In genomic region chr10:95118786-95119351, GRCm38 (mm10) we compare ENCODE assay signal across 17 mouse cellular contexts.
DNase-seq lines count a peak whose midpoint lies in the region; ATAC-seq and TF ChIP-seq lines count a peak whose summit lies in the region.
"Had no signal": no experiment of that assay in that cellular context is flagged by ENCODE, and none has a peak within 500 bp of the region (broad histone marks: within the 10 kb centered on the region; RNA-seq: fewer than 3 reads in every experiment).

No protein-coding gene starts in this region.

- no peaks in the 10 kb centered on the region for H3K36me3 ChIP-seq in forebrain, postnatal 0 days (ENCODE audit: insufficient read depth)
- H3K36me3 ChIP-seq in forebrain, embryonic 11.5 days (ENCODE audit: control insufficient read depth, insufficient read depth, low read length), result no peaks in the 10 kb centered on the region
- H3K36me3 ChIP-seq in kidney, postnatal 0 days (ENCODE audit: insufficient read depth, low read length), result no peaks in the 10 kb centered on the region
- no peaks in the 10 kb centered on the region for H3K36me3 ChIP-seq in thymus, adult 2 months (ENCODE audit: control insufficient read depth, insufficient read depth, low read length)
- H3K36me3 ChIP-seq: embryonic facial prominence, embryonic 12.5 days; hindbrain, embryonic 10.5 days; liver, embryonic 13.5 days; midbrain, embryonic 13.5 days; neural tube, embryonic 15.5 days had no signal

- no peaks in the 10 kb centered on the region for H3K9me3 ChIP-seq in forebrain, postnatal 0 days (ENCODE audit: low read length)
- no peaks in the 10 kb centered on the region for H3K9me3 ChIP-seq in forebrain, embryonic 11.5 days (ENCODE audit: control insufficient read depth, low read length)
- no peaks in the 10 kb centered on the region for H3K9me3 ChIP-seq in kidney, postnatal 0 days (replicated peaks; ENCODE audit: low read length)
- H3K9me3 ChIP-seq: embryonic facial prominence, embryonic 12.5 days; hindbrain, embryonic 10.5 days; liver, embryonic 13.5 days; midbrain, embryonic 13.5 days; neural tube, embryonic 15.5 days had no signal

- H3K4me2 ChIP-seq in forebrain, postnatal 0 days (ENCODE audit: low read depth), result no peak overlapping the region
- no peak overlapping the region for H3K4me2 ChIP-seq in forebrain, embryonic 11.5 days (ENCODE audit: low read depth, low read length, severe bottlenecking)
- H3K4me2 ChIP-seq in kidney, postnatal 0 days (ENCODE audit: low read length), result no peak overlapping the region
- H3K4me2 ChIP-seq: embryonic facial prominence, embryonic 12.5 days; liver, embryonic 13.5 days; midbrain, embryonic 13.5 days; neural tube, embryonic 15.5 days had no signal

- no peak overlapping the region for H3K27ac ChIP-seq in forebrain, postnatal 0 days (ENCODE audit: low read depth, low read length)
- no peak overlapping the region for H3K27ac ChIP-seq in forebrain, embryonic 11.5 days (ENCODE audit: low read depth, low read length)
- peak overlapping the region; percentile 31; the same call in 1 of the 2 replicates for H3K27ac ChIP-seq in kidney, postnatal 0 days
- H3K27ac ChIP-seq in thymus, adult 2 months (ENCODE audit: control insufficient read depth, insufficient read depth, low read length), result no peak overlapping the region
- H3K27ac ChIP-seq: embryonic facial prominence, embryonic 12.5 days; hindbrain, embryonic 10.5 days; liver, embryonic 13.5 days; macrophage; midbrain, embryonic 13.5 days; neural tube, embryonic 15.5 days had no signal

- no peak overlapping the region for H3K4me3 ChIP-seq in forebrain, postnatal 0 days (ENCODE audit: low read depth, low read length)
- H3K4me3 ChIP-seq in forebrain, embryonic 11.5 days (ENCODE audit: low read depth, low read length), result no peak overlapping the region
- H3K4me3 ChIP-seq in kidney, postnatal 0 days (replicated peaks; ENCODE audit: low read depth, low read length), result no peak overlapping the region
- H3K4me3 ChIP-seq in thymus, adult 2 months (ENCODE audit: control insufficient read depth, insufficient read depth, low read length), result no peak overlapping the region
- H3K4me3 ChIP-seq: embryonic facial prominence, embryonic 12.5 days; hindbrain, embryonic 10.5 days; liver, embryonic 13.5 days; midbrain, embryonic 13.5 days; myocyte; neural tube, embryonic 15.5 days had no signal

- peaks cover 5% of the 10 kb centered on the region; the same call in 1 of the 2 replicates for H3K4me1 ChIP-seq in forebrain, postnatal 0 days (ENCODE audit: insufficient read depth)
- no peaks in the 10 kb centered on the region for H3K4me1 ChIP-seq in forebrain, embryonic 11.5 days (replicated peaks; ENCODE audit: control insufficient read depth, insufficient read depth, low read length)
- H3K4me1 ChIP-seq in kidney, postnatal 0 days (replicated peaks; ENCODE audit: insufficient read depth, low read length), result peaks cover 10% of the 10 kb centered on the region; the same call in 1 of the 2 replicates
- no peaks in the 10 kb centered on the region; the same call in 1 of the 2 replicates for H3K4me1 ChIP-seq in thymus, adult 2 months (replicated peaks; ENCODE audit: control insufficient read depth, insufficient read depth, low read length)
- H3K4me1 ChIP-seq: embryonic facial prominence, embryonic 12.5 days; liver, embryonic 13.5 days; neural tube, embryonic 15.5 days had no signal

- 42% methylated on average over 8 of the region's 8 CpGs for WGBS in forebrain, postnatal 0 days
- 70% methylated on average over 8 of the region's 8 CpGs for WGBS in forebrain, embryonic 11.5 days
- 65% methylated on average over 8 of the region's 8 CpGs for WGBS in kidney, postnatal 0 days
- WGBS in thymus, adult 2 months, result 52% methylated on average over 8 of the region's 8 CpGs

- no peak for TF ChIP-seq POLR2A in thymus, adult 2 months (IDR thresholded peaks at IDR 0.05; ENCODE audit: control insufficient read depth, extremely low read depth, insufficient read depth, low read length, poor library complexity)

- ATAC-seq in forebrain, postnatal 0 days, result 0 out of 2 replicates have a peak, but pooled peaks have one; percentile 16
- ATAC-seq in forebrain, embryonic 11.5 days (replicated peaks; ENCODE audit: low FRiP score), result no peak
- no peak for ATAC-seq in kidney, postnatal 0 days (replicated peaks; ENCODE audit: low FRiP score, low read depth)
- ATAC-seq: midbrain, embryonic 13.5 days had no signal

- DNase-seq in forebrain, postnatal 0 days, result no peak
- DNase-seq in forebrain, embryonic 11.5 days (ENCODE audit: low spot score), result no peak
- DNase-seq in kidney, postnatal 0 days (ENCODE audit: low spot score), result no peak
- DNase-seq in kidney, postnatal 10 days, result no peak
- DNase-seq in thymus, postnatal 4 days, result peak; percentile 18
- no peak for DNase-seq in thymus, adult 2 months
- no peak for DNase-seq in cerebellum, postnatal 10 days
- DNase-seq in frontal cortex, postnatal 10 days (ENCODE audit: low spot score in 2 of 2), result no peak
- DNase-seq: adrenal gland, postnatal 14 days; cerebellum, adult 8-10 months; liver, embryonic 13.5 days had no signal

- TF ChIP-seq CTCF in forebrain, postnatal 0 days (IDR thresholded peaks at IDR 0.05; ENCODE audit: low read depth), result no peak
- no peak for TF ChIP-seq CTCF in kidney, postnatal 0 days (IDR thresholded peaks at IDR 0.05; ENCODE audit: low read depth)
- no peak for TF ChIP-seq CTCF in thymus, adult 2 months (IDR thresholded peaks at IDR 0.05; ENCODE audit: borderline replicate concordance, control insufficient read depth, extremely low read depth, insufficient read depth, low read length, poor library complexity)

- H3K9ac ChIP-seq in forebrain, postnatal 0 days, result no peak overlapping the region
- H3K9ac ChIP-seq in forebrain, embryonic 11.5 days (ENCODE audit: low read length), result no peak overlapping the region
- H3K9ac ChIP-seq in kidney, postnatal 0 days (ENCODE audit: low read depth, low read length), result no peak overlapping the region
- H3K9ac ChIP-seq: embryonic facial prominence, embryonic 12.5 days; liver, embryonic 13.5 days; midbrain, embryonic 13.5 days; neural tube, embryonic 15.5 days had no signal

- H3K27me3 ChIP-seq in forebrain, postnatal 0 days (ENCODE audit: insufficient read depth, low read length), result no peaks in the 10 kb centered on the region
- no peaks in the 10 kb centered on the region for H3K27me3 ChIP-seq in forebrain, embryonic 11.5 days (ENCODE audit: control insufficient read depth, insufficient read depth, low read length)
- H3K27me3 ChIP-seq in kidney, postnatal 0 days (ENCODE audit: insufficient read depth, low read length), result no peaks in the 10 kb centered on the region
- no peaks in the 10 kb centered on the region for H3K27me3 ChIP-seq in thymus, adult 2 months (ENCODE audit: control insufficient read depth, insufficient read depth, low read length)
- H3K27me3 ChIP-seq: embryonic facial prominence, embryonic 12.5 days; liver, embryonic 13.5 days; midbrain, embryonic 13.5 days; neural tube, embryonic 15.5 days had no signal
